Mouse (Mus musculus): Measurements from ENCODE around the gene Btbd35f12.
"Not testable (repeated sequence)": the region's sequence is repeated elsewhere in the genome, so short reads cannot be mapped to it uniquely, and the experiment has no call there.

The Btbd35f12 gene

DNA sequence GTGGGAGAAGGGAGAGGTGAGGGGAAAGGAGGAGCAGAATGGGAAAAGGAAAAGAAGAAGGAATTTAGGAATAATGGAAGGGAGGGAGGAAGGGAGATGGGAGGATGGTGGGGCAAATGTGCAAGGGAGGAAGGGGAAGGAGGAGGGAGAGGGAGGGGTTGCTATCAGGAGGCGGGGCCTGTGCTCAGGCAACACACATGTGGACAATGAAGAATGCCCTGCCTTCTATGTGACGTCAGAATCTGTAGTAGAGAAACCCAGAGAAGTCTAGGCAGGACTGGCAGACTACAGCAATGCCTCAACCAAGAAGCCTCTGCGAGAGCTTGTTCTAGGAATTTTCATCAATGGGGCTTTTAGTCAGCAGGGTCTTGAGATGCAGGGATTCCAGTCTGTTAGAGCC is at the start of gene Btbd35f12:
Gene Btbd35f12 (plus strand): TSS at position 301 of the 400 bp plus-strand sequence.
- not testable (repeated sequence) for DNase-seq

DNA sequence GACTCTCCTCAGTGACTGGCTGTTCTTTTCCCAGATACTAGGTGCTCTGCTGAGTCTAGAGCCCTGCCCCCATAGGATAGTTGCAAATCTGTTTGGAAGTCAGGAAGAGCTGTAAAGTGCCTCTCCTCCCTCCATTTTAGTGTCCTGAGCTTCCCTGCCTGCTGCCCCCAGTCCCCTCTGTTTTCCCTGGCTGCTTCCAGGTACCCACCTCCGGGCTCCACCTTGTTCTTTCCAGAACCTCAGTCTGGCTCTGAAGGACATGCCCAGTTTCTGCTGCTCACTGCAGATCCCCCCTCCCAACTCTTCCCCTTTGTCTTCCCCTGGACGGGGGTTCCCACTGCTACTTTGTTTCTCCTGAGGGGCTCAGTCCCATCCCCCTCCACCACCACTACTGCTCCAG is 40.1 kb downstream of the Btbd35f12 start:
- not testable (repeated sequence) for DNase-seq
